Mouse (Mus musculus): ENCODE measurements around the gene Tbc1d22a. TPM values are rescaled to one million over a fixed set of nuclear protein-coding genes. Genes with fewer than 3 reads are reported as not detected.
A peak's percentile ranks its signal among the peaks of the same experiment; 100 is the strongest.

Tbc1d22a gene
- polyA plus RNA-seq, 1 experiment: 31.7 TPM

GRCm38 (mm10) chr15:86309213-86309829 lies 95.1 kb downstream of the Tbc1d22a start:
- 91% methylated on average over 5 of the region's 5 CpGs for whole genome bisulfite sequencing
- no peak overlapping the region for H3K27ac ChIP-seq (ENCODE audit: insufficient read depth, low read depth, low read length)
- TF ChIP-seq POLR2A (IDR thresholded peaks at IDR 0.05; ENCODE audit: low read depth, low read length) (no peak), CTCF (conservative IDR thresholded peaks at IDR 0.05; ENCODE audit: insufficient read depth, insufficient read length, low read depth, low read length) (no peak)

GRCm38 (mm10) chr15:86320803-86321510 lies 106.7 kb downstream of the Tbc1d22a start:
- no peak for TF ChIP-seq POLR2A (IDR thresholded peaks at IDR 0.05; ENCODE audit: low read depth, low read length)
- no peak for TF ChIP-seq CTCF (conservative IDR thresholded peaks at IDR 0.05; ENCODE audit: insufficient read depth, insufficient read length, low read depth, low read length)
- Histone ChIP-seq H3K36me3 (ENCODE audit: control insufficient read depth, insufficient read depth, low read length) (no peaks in the 10 kb centered on the region), H3K4me1 (ENCODE audit: control insufficient read depth, insufficient read depth, low read length) (no peaks in the 10 kb centered on the region), H3K4me3 (ENCODE audit: insufficient read depth, low read depth, low read length) (no peak overlapping the region), H3K27ac (ENCODE audit: insufficient read depth, low read depth, low read length) (no peak overlapping the region), H3K27me3 (replicated peaks; ENCODE audit: control insufficient read depth, insufficient read depth, low read length) (no peaks in the 10 kb centered on the region)
- 54% methylated on average over 19 of the region's 19 CpGs for WGBS
- DNase-seq: no peak

More at GRCm38 (mm10) chr15:86309213-86309829, 95.1 kb downstream of the Tbc1d22a start:
- Histone ChIP-seq H3K4me3 (ENCODE audit: insufficient read depth, low read depth, low read length) (no peak overlapping the region), H3K36me3 (ENCODE audit: control insufficient read depth, insufficient read depth, low read length) (peaks cover 7% of the 10 kb centered on the region), H3K4me1 (ENCODE audit: control insufficient read depth, insufficient read depth, low read length) (no peaks in the 10 kb centered on the region), H3K27me3 (replicated peaks; ENCODE audit: control insufficient read depth, insufficient read depth, low read length) (no peaks in the 10 kb centered on the region)
- no peak for DNase-seq

DNA sequence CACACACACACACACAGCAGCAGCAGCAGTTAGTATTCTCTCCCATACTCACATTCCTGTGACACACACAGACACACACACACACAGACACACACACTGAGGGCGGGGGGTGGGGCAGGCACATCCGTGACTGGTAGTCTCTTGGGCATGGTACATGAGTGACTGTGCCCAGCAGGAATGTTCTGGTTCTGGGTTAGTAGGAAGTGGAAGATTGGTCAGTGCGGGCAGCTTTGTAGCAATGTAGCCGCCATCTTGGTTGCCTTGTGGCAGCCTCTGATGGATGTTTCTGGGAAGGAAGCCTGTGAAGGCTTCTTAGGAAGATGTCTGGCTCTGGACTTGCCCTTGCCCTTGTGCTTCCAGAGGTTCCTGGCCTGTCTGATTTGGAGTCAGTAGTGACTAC lies 112.1 kb downstream of the Tbc1d22a start:
- no peaks in the 10 kb centered on the region for H3K4me1 ChIP-seq (ENCODE audit: control insufficient read depth, insufficient read depth, low read length)
- no peak for TF ChIP-seq CTCF (conservative IDR thresholded peaks at IDR 0.05; ENCODE audit: insufficient read depth, insufficient read length, low read depth, low read length)
- no peak for TF ChIP-seq POLR2A (IDR thresholded peaks at IDR 0.05; ENCODE audit: low read depth, low read length)
- 85% methylated on average over 4 of the region's 4 CpGs for WGBS

GRCm38 (mm10) chr15:86329911-86330310 lies 115.7 kb downstream of the Tbc1d22a start:
- TF ChIP-seq CTCF (conservative IDR thresholded peaks at IDR 0.05; ENCODE audit: insufficient read depth, insufficient read length, low read depth, low read length) (no peak), POLR2A (IDR thresholded peaks at IDR 0.05; ENCODE audit: low read depth, low read length) (no peak)
- Histone ChIP-seq H3K4me3 (ENCODE audit: insufficient read depth, low read depth, low read length) (no peak overlapping the region), H3K36me3 (ENCODE audit: control insufficient read depth, insufficient read depth, low read length) (no peaks in the 10 kb centered on the region), H3K27me3 (replicated peaks; ENCODE audit: control insufficient read depth, insufficient read depth, low read length) (no peaks in the 10 kb centered on the region), H3K4me1 (ENCODE audit: control insufficient read depth, insufficient read depth, low read length) (no peaks in the 10 kb centered on the region), H3K27ac (ENCODE audit: insufficient read depth, low read depth, low read length) (no peak overlapping the region)
- no peak for DNase-seq
- 85% methylated on average over 7 of the region's 7 CpGs for WGBS

More for the DNA sequence above, 112.1 kb downstream of the Tbc1d22a start:
- Histone ChIP-seq H3K27ac (ENCODE audit: insufficient read depth, low read depth, low read length) (no peak overlapping the region), H3K27me3 (replicated peaks; ENCODE audit: control insufficient read depth, insufficient read depth, low read length) (no peaks in the 10 kb centered on the region), H3K4me3 (ENCODE audit: insufficient read depth, low read depth, low read length) (no peak overlapping the region), H3K36me3 (ENCODE audit: control insufficient read depth, insufficient read depth, low read length) (no peaks in the 10 kb centered on the region)
- DNase-seq: peak; percentile 7

- Histone ChIP-seq H3K27ac (ENCODE audit: insufficient read depth, low read depth, low read length) (no peak overlapping the region), H3K36me3 (ENCODE audit: control insufficient read depth, insufficient read depth, low read length) (no peaks in the 10 kb centered on the region), H3K4me1 (ENCODE audit: control insufficient read depth, insufficient read depth, low read length) (no peaks in the 10 kb centered on the region), H3K27me3 (replicated peaks; ENCODE audit: control insufficient read depth, insufficient read depth, low read length) (no peaks in the 10 kb centered on the region), H3K4me3 (ENCODE audit: insufficient read depth, low read depth, low read length) (no peak overlapping the region)
- TF ChIP-seq CTCF (conservative IDR thresholded peaks at IDR 0.05; ENCODE audit: insufficient read depth, insufficient read length, low read depth, low read length) (no peak), POLR2A (IDR thresholded peaks at IDR 0.05; ENCODE audit: low read depth, low read length) (no peak)
- no peak for DNase-seq
- 57% methylated on average over 7 of the region's 7 CpGs for WGBS
These were observed 116.2 kb downstream of the Tbc1d22a start for GRCm38 (mm10) chr15:86330454-86330853.

- Histone ChIP-seq H3K4me3 (ENCODE audit: insufficient read depth, low read depth, low read length) (no peak overlapping the region), H3K27ac (ENCODE audit: insufficient read depth, low read depth, low read length) (no peak overlapping the region), H3K27me3 (replicated peaks; ENCODE audit: control insufficient read depth, insufficient read depth, low read length) (no peaks in the 10 kb centered on the region), H3K36me3 (ENCODE audit: control insufficient read depth, insufficient read depth, low read length) (no peaks in the 10 kb centered on the region), H3K4me1 (ENCODE audit: control insufficient read depth, insufficient read depth, low read length) (no peaks in the 10 kb centered on the region)
- no peak for DNase-seq
- TF ChIP-seq POLR2A (IDR thresholded peaks at IDR 0.05; ENCODE audit: low read depth, low read length): no peak
- TF ChIP-seq CTCF (conservative IDR thresholded peaks at IDR 0.05; ENCODE audit: insufficient read depth, insufficient read length, low read depth, low read length): no peak
- 73% methylated on average over 8 of the region's 8 CpGs for WGBS
These were observed 117.4 kb downstream of the Tbc1d22a start for GRCm38 (mm10) chr15:86331501-86332245.

- Histone ChIP-seq H3K4me3 (ENCODE audit: insufficient read depth, low read depth, low read length) (no peak overlapping the region), H3K27me3 (replicated peaks; ENCODE audit: control insufficient read depth, insufficient read depth, low read length) (no peaks in the 10 kb centered on the region), H3K27ac (ENCODE audit: insufficient read depth, low read depth, low read length) (no peak overlapping the region), H3K4me1 (ENCODE audit: control insufficient read depth, insufficient read depth, low read length) (no peaks in the 10 kb centered on the region), H3K36me3 (ENCODE audit: control insufficient read depth, insufficient read depth, low read length) (no peaks in the 10 kb centered on the region)
- WGBS: 97% methylated on average over 4 of the region's 4 CpGs
- no peak for DNase-seq
- TF ChIP-seq POLR2A (IDR thresholded peaks at IDR 0.05; ENCODE audit: low read depth, low read length): no peak
- TF ChIP-seq CTCF (conservative IDR thresholded peaks at IDR 0.05; ENCODE audit: insufficient read depth, insufficient read length, low read depth, low read length): no peak
These were observed 118.9 kb downstream of the Tbc1d22a start for GRCm38 (mm10) chr15:86333176-86333575.

Data from kidney, adult 2 months (tissue).